Mouse (Mus musculus): Measurements from ENCODE around the gene Hip1. TPM values are rescaled to one million over a fixed set of nuclear protein-coding genes. Genes with fewer than 3 reads are reported as not detected.
A peak's percentile ranks its signal among the peaks of the same experiment; 100 is the strongest.

Gene Hip1
- polyA plus RNA-seq, 1 experiment from 2014 or later, result 45.2 TPM

GRCm38 (mm10) chr5:135529310-135529709 lies 15.6 kb downstream of the Hip1 start:
- WGBS, result 90% methylated on average over 3 of the region's 3 CpGs
- no peaks in the 10 kb centered on the region for H3K9me3 ChIP-seq (replicated peaks)
- H3K36me3 ChIP-seq, result no peaks in the 10 kb centered on the region; the same call in 1 of the 2 replicates
- no peak overlapping the region for H3K4me2 ChIP-seq
- peaks cover 32% of the 10 kb centered on the region for H3K4me1 ChIP-seq
- H3K27me3 ChIP-seq, result no peaks in the 10 kb centered on the region
- H3K4me3 ChIP-seq (replicated peaks), result no peak overlapping the region
- H3K27ac ChIP-seq, result no peak overlapping the region
- no peak overlapping the region for H3K9ac ChIP-seq
- ATAC-seq (replicated peaks; ENCODE audit: low FRiP score), result no peak

GRCm38 (mm10) chr5:135527986-135528385 lies 16.9 kb downstream of the Hip1 start:
- Histone ChIP-seq H3K9me3 (replicated peaks) (no peaks in the 10 kb centered on the region), H3K9ac (no peak overlapping the region), H3K4me2 (no peak overlapping the region), H3K36me3 (no peaks in the 10 kb centered on the region; the same call in 1 of the 2 replicates), H3K27me3 (no peaks in the 10 kb centered on the region), H3K27ac (0 out of 2 replicates have a peak overlapping the region, but pooled peaks have one; percentile 37), H3K4me3 (replicated peaks) (no peak overlapping the region), H3K4me1 (peaks cover 25% of the 10 kb centered on the region)
- 0 out of 2 replicates have a peak, but pooled peaks have one; percentile 36 for ATAC-seq (replicated peaks; ENCODE audit: low FRiP score)
- WGBS, result 29% methylated on average over 7 of the region's 7 CpGs

GRCm38 (mm10) chr5:135524660-135525560 lies 20.0 kb downstream of the Hip1 start:
- Histone ChIP-seq H3K9ac (no peak overlapping the region), H3K4me1 (peaks cover 27% of the 10 kb centered on the region), H3K4me3 (replicated peaks) (no peak overlapping the region), H3K9me3 (replicated peaks) (no peaks in the 10 kb centered on the region), H3K4me2 (no peak overlapping the region), H3K27ac (peak overlapping the region; percentile 37; the same call in 1 of the 2 replicates), H3K36me3 (no peaks in the 10 kb centered on the region), H3K27me3 (no peaks in the 10 kb centered on the region)
- WGBS, result 54% methylated on average over 11 of the region's 11 CpGs
- no peak for ATAC-seq (replicated peaks; ENCODE audit: low FRiP score)

- Histone ChIP-seq H3K9ac (no peak overlapping the region), H3K4me1 (peaks cover 27% of the 10 kb centered on the region), H3K4me3 (replicated peaks) (no peak overlapping the region), H3K9me3 (replicated peaks) (no peaks in the 10 kb centered on the region), H3K36me3 (no peaks in the 10 kb centered on the region), H3K27me3 (no peaks in the 10 kb centered on the region), H3K4me2 (no peak overlapping the region), H3K27ac (no peak overlapping the region)
- 58% methylated on average over 2 of the region's 2 CpGs for whole genome bisulfite sequencing
- no peak for ATAC-seq (replicated peaks; ENCODE audit: low FRiP score)
Measured at GRCm38 (mm10) chr5:135524087-135524486, 20.8 kb downstream of the Hip1 start.

- no peak overlapping the region for H3K4me2 ChIP-seq
- H3K9ac ChIP-seq, result no peak overlapping the region
- H3K4me1 ChIP-seq, result peaks cover 19% of the 10 kb centered on the region
- H3K27me3 ChIP-seq, result no peaks in the 10 kb centered on the region
- ATAC-seq (replicated peaks; ENCODE audit: low FRiP score), result no peak
- peaks cover 1% of the 10 kb centered on the region; the same call in 1 of the 2 replicates for H3K36me3 ChIP-seq
- H3K9me3 ChIP-seq (replicated peaks), result no peaks in the 10 kb centered on the region
- H3K27ac ChIP-seq, result peak overlapping the region; percentile 6; the same call in 1 of the 2 replicates
- H3K4me3 ChIP-seq (replicated peaks), result no peak overlapping the region
- 60% methylated on average over 9 of the region's 9 CpGs for WGBS
Measured at GRCm38 (mm10) chr5:135522111-135522722, 22.7 kb downstream of the Hip1 start.

- H3K4me3 ChIP-seq (replicated peaks), result no peak overlapping the region
- WGBS, result 87% methylated on average over 5 of the region's 5 CpGs
Measured at GRCm38 (mm10) chr5:135517348-135517883, 27.5 kb downstream of the Hip1 start.

GRCm38 (mm10) chr5:135513131-135513530 lies 31.8 kb downstream of the Hip1 start:
- WGBS, result 67% methylated on average over 4 of the region's 4 CpGs
- no peak for ATAC-seq (replicated peaks; ENCODE audit: low FRiP score)
- no peak overlapping the region for H3K9ac ChIP-seq
- peaks cover 20% of the 10 kb centered on the region for H3K36me3 ChIP-seq
- H3K4me3 ChIP-seq (replicated peaks), result no peak overlapping the region
- peaks cover 21% of the 10 kb centered on the region for H3K4me1 ChIP-seq
- H3K27me3 ChIP-seq, result no peaks in the 10 kb centered on the region
- H3K27ac ChIP-seq, result no peak overlapping the region
- no peak overlapping the region for H3K4me2 ChIP-seq
- peaks cover 11% of the 10 kb centered on the region for H3K9me3 ChIP-seq (replicated peaks)

More at GRCm38 (mm10) chr5:135517348-135517883, 27.5 kb downstream of the Hip1 start:
- Histone ChIP-seq H3K4me2 (no peak overlapping the region), H3K9me3 (replicated peaks) (peaks cover 11% of the 10 kb centered on the region), H3K4me1 (peaks cover 4% of the 10 kb centered on the region; the same call in 1 of the 2 replicates), H3K9ac (no peak overlapping the region), H3K27me3 (no peaks in the 10 kb centered on the region), H3K36me3 (peaks cover 20% of the 10 kb centered on the region), H3K27ac (no peak overlapping the region)
- no peak for ATAC-seq (replicated peaks; ENCODE audit: low FRiP score)

GRCm38 (mm10) chr5:135511105-135511504 lies 33.8 kb downstream of the Hip1 start:
- Histone ChIP-seq H3K4me3 (replicated peaks) (no peak overlapping the region), H3K9ac (no peak overlapping the region), H3K4me1 (peaks cover 34% of the 10 kb centered on the region), H3K4me2 (no peak overlapping the region), H3K27me3 (no peaks in the 10 kb centered on the region), H3K9me3 (replicated peaks) (peaks cover 10% of the 10 kb centered on the region), H3K36me3 (peaks cover 12% of the 10 kb centered on the region), H3K27ac (no peak overlapping the region)
- WGBS, result 58% methylated on average over 5 of the region's 5 CpGs
- ATAC-seq (replicated peaks; ENCODE audit: low FRiP score), result no peak

- Histone ChIP-seq H3K9ac (no peak overlapping the region), H3K9me3 (replicated peaks) (no peaks in the 10 kb centered on the region), H3K27me3 (no peaks in the 10 kb centered on the region), H3K36me3 (0 out of 2 replicates have a peak, but pooled peaks cover 4% of the 10 kb centered on the region), H3K4me1 (peaks cover 49% of the 10 kb centered on the region), H3K4me3 (replicated peaks) (no peak overlapping the region), H3K27ac (no peak overlapping the region; the same call in 1 of the 2 replicates), H3K4me2 (no peak overlapping the region)
- no peak for ATAC-seq (replicated peaks; ENCODE audit: low FRiP score)
- WGBS, result 81% methylated on average over 3 of the region's 3 CpGs
Measured at GRCm38 (mm10) chr5:135508284-135508683, 36.6 kb downstream of the Hip1 start.

- Histone ChIP-seq H3K9me3 (replicated peaks) (no peaks in the 10 kb centered on the region), H3K36me3 (0 out of 2 replicates have a peak, but pooled peaks cover 4% of the 10 kb centered on the region), H3K27me3 (no peaks in the 10 kb centered on the region), H3K27ac (peak overlapping the region; percentile 15), H3K4me1 (peaks cover 49% of the 10 kb centered on the region), H3K4me3 (replicated peaks) (no peak overlapping the region), H3K9ac (no peak overlapping the region), H3K4me2 (no peak overlapping the region)
- WGBS, result 45% methylated on average over 18 of the region's 18 CpGs
- ATAC-seq (replicated peaks; ENCODE audit: low FRiP score), result no peak; the same call in 1 of the 2 replicates
Measured at GRCm38 (mm10) chr5:135507561-135508273, 37.2 kb downstream of the Hip1 start.

- Histone ChIP-seq H3K36me3 (0 out of 2 replicates have a peak, but pooled peaks cover 4% of the 10 kb centered on the region), H3K9ac (no peak overlapping the region), H3K27ac (no peak overlapping the region), H3K4me3 (replicated peaks) (no peak overlapping the region), H3K9me3 (replicated peaks) (no peaks in the 10 kb centered on the region), H3K27me3 (no peaks in the 10 kb centered on the region), H3K4me1 (peaks cover 62% of the 10 kb centered on the region), H3K4me2 (no peak overlapping the region)
- ATAC-seq (replicated peaks; ENCODE audit: low FRiP score), result no peak
- WGBS, result 54% methylated on average over 5 of the region's 5 CpGs
Measured at GRCm38 (mm10) chr5:135505442-135505841, 39.5 kb downstream of the Hip1 start.
